Mouse (Mus musculus) embryonic facial prominence, embryonic 12.5 days (tissue): Measurements from ENCODE around the gene Ccdc69. TPM values are rescaled to one million over a fixed set of nuclear protein-coding genes. Genes with fewer than 3 reads are reported as not detected.
A peak's percentile ranks its signal among the peaks of the same experiment; 100 is the strongest.

ENCODE experiments used
- ATAC-seq: fragments of 200-750 bp; cut with Nextera tagmentation; 2 replicates; pipeline ENCODE4 v1.8.0; 2017; ENCODE audit not compliant: insufficient number of reproducible peaks, insufficient read depth, low FRiP score, low TSS enrichment
- H3K27ac ChIP-seq: fragments of 300-500 bp; sonication (generic); 2 replicates; pipeline ENCODE4 v1.5.1; 2016; ENCODE audit warnings: mild to moderate bottlenecking
- H3K27me3 ChIP-seq: fragments of 300-500 bp; sonication (generic); 2 replicates; pipeline ENCODE4 v1.6.1; 2016; ENCODE audit warnings: mild to moderate bottlenecking, moderate library complexity
- H3K36me3 ChIP-seq: fragments of 300-500 bp; sonication (generic); 2 replicates; pipeline ENCODE4 v1.6.1; 2016; ENCODE audit warnings: mild to moderate bottlenecking
- H3K4me1 ChIP-seq: fragments of 300-500 bp; sonication (generic); 2 replicates; pipeline ENCODE4 v1.6.1; 2016
- H3K4me2 ChIP-seq: fragments of 300-500 bp; sonication (generic); replicated peaks from 2 replicates; pipeline ENCODE4 v1.6.1; 2016; ENCODE audit warnings: mild to moderate bottlenecking, moderate library complexity
- H3K4me3 ChIP-seq: fragments of 300-500 bp; sonication (generic); 2 replicates; pipeline ENCODE4 v1.5.1; 2016; ENCODE audit warnings: mild to moderate bottlenecking
- H3K9ac ChIP-seq: fragments of 300-500 bp; sonication (generic); 2 replicates; pipeline ENCODE4 v1.6.1; 2016; ENCODE audit warnings: mild to moderate bottlenecking, moderate library complexity
- H3K9me3 ChIP-seq: fragments of 300-500 bp; sonication (generic); 2 replicates; pipeline ENCODE4 v1.6.1; 2016; ENCODE audit warnings: mild to moderate bottlenecking, moderate library complexity
- WGBS: fragments of 180-500 bp; shearing (Covaris S2); methylation state at CpG from one replicate; pipeline ENCODE4 v1.1.7; 2016; 5-methylcytosine and 5-hydroxymethylcytosine counted together
- polyA plus RNA-seq: library from polyadenylated mRNA; unstranded; fragments of >200 nt; fragmentation: Nextera tagmentation; extraction: Ambion mirVana; gene quantifications from 2 replicates; pipeline ENCODE4 v1.2.1, GENCODE M21; 2016

Ccdc69 gene
- polyA plus RNA-seq, 1 experiment from 2014 or later = 0.67 TPM

GRCm38 (mm10) chr11:55109521-55110300 lies 31.8 kb upstream of the Ccdc69 start:
- no peak for ATAC-seq
- Histone ChIP-seq H3K4me2 (no peak overlapping the region), H3K27ac (no peak overlapping the region), H3K9me3 (no peaks in the 10 kb centered on the region), H3K27me3 (no peaks in the 10 kb centered on the region), H3K4me3 (no peak overlapping the region), H3K4me1 (no peaks in the 10 kb centered on the region), H3K9ac (no peak overlapping the region), H3K36me3 (no peaks in the 10 kb centered on the region)
- WGBS = 95% methylated on average over 7 of the region's 7 CpGs

- ATAC-seq = no peak
- Histone ChIP-seq H3K27me3 (no peaks in the 10 kb centered on the region), H3K4me3 (no peak overlapping the region), H3K9ac (no peak overlapping the region), H3K36me3 (no peaks in the 10 kb centered on the region), H3K4me2 (no peak overlapping the region), H3K4me1 (no peaks in the 10 kb centered on the region), H3K27ac (no peak overlapping the region), H3K9me3 (no peaks in the 10 kb centered on the region)
- WGBS = 95% methylated on average over 1 of the region's 1 CpGs
These were observed 28.7 kb upstream of the Ccdc69 start for GRCm38 (mm10) chr11:55106636-55107035.

GRCm38 (mm10) chr11:55105389-55105788 lies 27.5 kb upstream of the Ccdc69 start:
- Histone ChIP-seq H3K36me3 (no peaks in the 10 kb centered on the region), H3K4me1 (no peaks in the 10 kb centered on the region), H3K27ac (no peak overlapping the region), H3K4me3 (no peak overlapping the region), H3K27me3 (no peaks in the 10 kb centered on the region), H3K9ac (no peak overlapping the region), H3K9me3 (no peaks in the 10 kb centered on the region), H3K4me2 (no peak overlapping the region)
- WGBS = 75% methylated on average over 4 of the region's 4 CpGs
- no peak for ATAC-seq

GRCm38 (mm10) chr11:55103229-55103628 lies 25.3 kb upstream of the Ccdc69 start:
- Histone ChIP-seq H3K9me3 (no peaks in the 10 kb centered on the region), H3K4me2 (no peak overlapping the region), H3K27me3 (no peaks in the 10 kb centered on the region), H3K4me3 (no peak overlapping the region), H3K36me3 (no peaks in the 10 kb centered on the region), H3K27ac (no peak overlapping the region), H3K9ac (no peak overlapping the region), H3K4me1 (no peaks in the 10 kb centered on the region)
- 81% methylated on average over 3 of the region's 3 CpGs for WGBS
- ATAC-seq = no peak

GRCm38 (mm10) chr11:55102015-55102414 lies 24.1 kb upstream of the Ccdc69 start:
- Histone ChIP-seq H3K4me3 (no peak overlapping the region), H3K4me1 (no peaks in the 10 kb centered on the region), H3K9ac (no peak overlapping the region), H3K4me2 (no peak overlapping the region), H3K36me3 (no peaks in the 10 kb centered on the region), H3K27me3 (no peaks in the 10 kb centered on the region), H3K9me3 (no peaks in the 10 kb centered on the region), H3K27ac (no peak overlapping the region)
- 75% methylated on average over 3 of the region's 3 CpGs for WGBS
- ATAC-seq = no peak

GRCm38 (mm10) chr11:55099868-55100267 lies 21.9 kb upstream of the Ccdc69 start:
- no peaks in the 10 kb centered on the region for H3K9me3 ChIP-seq
- ATAC-seq = no peak
- H3K27me3 ChIP-seq = no peaks in the 10 kb centered on the region
- 0 out of 2 replicates have a peak, but pooled peaks cover 3% of the 10 kb centered on the region for H3K4me1 ChIP-seq
- H3K27ac ChIP-seq = no peak overlapping the region
- H3K36me3 ChIP-seq = no peaks in the 10 kb centered on the region
- no peak overlapping the region for H3K9ac ChIP-seq
- H3K4me3 ChIP-seq = no peak overlapping the region
- H3K4me2 ChIP-seq = no peak overlapping the region
- 49% methylated on average over 4 of the region's 4 CpGs for WGBS

- H3K9me3 ChIP-seq = no peaks in the 10 kb centered on the region
- H3K36me3 ChIP-seq = no peaks in the 10 kb centered on the region
- H3K4me1 ChIP-seq = 0 out of 2 replicates have a peak, but pooled peaks cover 3% of the 10 kb centered on the region
- no peak overlapping the region for H3K4me3 ChIP-seq
- H3K27me3 ChIP-seq = no peaks in the 10 kb centered on the region
- H3K27ac ChIP-seq = no peak overlapping the region
- H3K9ac ChIP-seq = no peak overlapping the region
- 88% methylated on average over 8 of the region's 8 CpGs for WGBS
- no peak for ATAC-seq
- H3K4me2 ChIP-seq = no peak overlapping the region
These were observed 21.3 kb upstream of the Ccdc69 start for GRCm38 (mm10) chr11:55099019-55099771.

- H3K9me3 ChIP-seq = no peaks in the 10 kb centered on the region
- ATAC-seq = peak; percentile 10
- 15% methylated on average over 24 of the region's 24 CpGs for WGBS
- peak overlapping the region; percentile 50 for H3K4me3 ChIP-seq
- H3K9ac ChIP-seq = peak overlapping the region; percentile 52
- H3K4me2 ChIP-seq = peak overlapping the region; percentile 68
- no peaks in the 10 kb centered on the region for H3K36me3 ChIP-seq
- H3K4me1 ChIP-seq = 0 out of 2 replicates have a peak, but pooled peaks cover 3% of the 10 kb centered on the region
- H3K27me3 ChIP-seq = no peaks in the 10 kb centered on the region
- peak overlapping the region; percentile 32; the same call in 1 of the 2 replicates for H3K27ac ChIP-seq
These were observed 20.4 kb upstream of the Ccdc69 start for GRCm38 (mm10) chr11:55098189-55098915.

GRCm38 (mm10) chr11:55097463-55098188 lies 19.7 kb upstream of the Ccdc69 start, which contains the start of gene Gm2a:
Gene Gm2a (plus strand): TSS chr11:55098115.
- 0 out of 2 replicates have a peak, but pooled peaks cover 3% of the 10 kb centered on the region for H3K4me1 ChIP-seq
- H3K4me3 ChIP-seq = peak within 1 kb of the TSS; percentile 50
- 2% methylated on average over 42 of the region's 45 CpGs for WGBS
- ATAC-seq = peak; percentile 90
- no peaks in the 10 kb centered on the region for H3K27me3 ChIP-seq
- H3K36me3 ChIP-seq = no peaks in the 10 kb centered on the region
- no peaks in the 10 kb centered on the region for H3K9me3 ChIP-seq
- H3K4me2 ChIP-seq = peak within 1 kb of the TSS; percentile 68
- H3K27ac ChIP-seq = peak within 1 kb of the TSS; percentile 65
- H3K9ac ChIP-seq = peak within 1 kb of the TSS; percentile 52

GRCm38 (mm10) chr11:55096731-55097462 lies 19.0 kb upstream of the Ccdc69 start:
- H3K4me3 ChIP-seq = peak overlapping the region; percentile 50
- 0 out of 2 replicates have a peak, but pooled peaks cover 3% of the 10 kb centered on the region for H3K4me1 ChIP-seq
- no peaks in the 10 kb centered on the region for H3K27me3 ChIP-seq
- 32% methylated on average over 11 of the region's 11 CpGs for WGBS
- H3K27ac ChIP-seq = peak overlapping the region; percentile 65; the same call in 1 of the 2 replicates
- H3K36me3 ChIP-seq = no peaks in the 10 kb centered on the region
- peak overlapping the region; percentile 68 for H3K4me2 ChIP-seq
- H3K9me3 ChIP-seq = no peaks in the 10 kb centered on the region
- no peak for ATAC-seq
- H3K9ac ChIP-seq = no peak overlapping the region; the same call in 1 of the 2 replicates
